Mouse (Mus musculus): Measurements from ENCODE around the gene Shroom2. TPM values are rescaled to one million over a fixed set of nuclear protein-coding genes. Genes with fewer than 3 reads are reported as not detected.
A peak's percentile ranks its signal among the peaks of the same experiment; 100 is the strongest.

Shroom2 gene
- polyA plus RNA-seq, 1 experiment from 2014 or later = 6.3 TPM

- no peak for ATAC-seq (ENCODE audit: low FRiP score, low read depth)
- Histone ChIP-seq H3K4me3 (no peak overlapping the region), H3K27me3 (peaks cover 5% of the 10 kb centered on the region; the same call in 1 of the 2 replicates), H3K9me3 (no peaks in the 10 kb centered on the region), H3K36me3 (no peaks in the 10 kb centered on the region), H3K4me1 (no peaks in the 10 kb centered on the region), H3K9ac (no peak overlapping the region), H3K27ac (no peak overlapping the region), H3K4me2 (replicated peaks) (no peak overlapping the region)
- 93% methylated on average over 12 of the region's 12 CpGs for WGBS
These were observed 133.9 kb downstream of the Shroom2 start for GRCm38 (mm10) chrX:152635397-152635796.

- peaks cover 18% of the 10 kb centered on the region; the same call in 1 of the 2 replicates for H3K27me3 ChIP-seq
- H3K4me1 ChIP-seq = no peaks in the 10 kb centered on the region
- no peak overlapping the region for H3K4me3 ChIP-seq
- WGBS = 92% methylated on average over 2 of the region's 2 CpGs
- no peaks in the 10 kb centered on the region for H3K36me3 ChIP-seq
- H3K9ac ChIP-seq = no peak overlapping the region
- H3K27ac ChIP-seq = no peak overlapping the region
- H3K9me3 ChIP-seq = no peaks in the 10 kb centered on the region
- ATAC-seq (ENCODE audit: low FRiP score, low read depth) = no peak
- H3K4me2 ChIP-seq (replicated peaks) = no peak overlapping the region
These were observed 147.9 kb downstream of the Shroom2 start for GRCm38 (mm10) chrX:152621407-152621806.

- H3K27ac ChIP-seq = no peak overlapping the region
- no peaks in the 10 kb centered on the region for H3K36me3 ChIP-seq
- H3K4me2 ChIP-seq (replicated peaks) = no peak overlapping the region
- no peak overlapping the region for H3K9ac ChIP-seq
- no peak overlapping the region for H3K4me3 ChIP-seq
- no peaks in the 10 kb centered on the region for H3K4me1 ChIP-seq
- peaks cover 18% of the 10 kb centered on the region; the same call in 1 of the 2 replicates for H3K27me3 ChIP-seq
- no peak for ATAC-seq (ENCODE audit: low FRiP score, low read depth)
- H3K9me3 ChIP-seq = no peaks in the 10 kb centered on the region
These were observed 148.3 kb downstream of the Shroom2 start for GRCm38 (mm10) chrX:152620917-152621316.

- Histone ChIP-seq H3K9me3 (no peaks in the 10 kb centered on the region), H3K4me3 (no peak overlapping the region), H3K36me3 (no peaks in the 10 kb centered on the region), H3K27me3 (peaks cover 12% of the 10 kb centered on the region; the same call in 1 of the 2 replicates), H3K4me1 (no peaks in the 10 kb centered on the region), H3K4me2 (replicated peaks) (no peak overlapping the region), H3K9ac (no peak overlapping the region), H3K27ac (no peak overlapping the region)
- 60% methylated on average over 1 of the region's 1 CpGs for WGBS
- peak; percentile 32 for ATAC-seq (ENCODE audit: low FRiP score, low read depth)
These were observed 150.8 kb downstream of the Shroom2 start for GRCm38 (mm10) chrX:152618464-152618863.

- ATAC-seq (ENCODE audit: low FRiP score, low read depth) = no peak
- no peak within 1 kb of the TSS for H3K9ac ChIP-seq
- no peak within 1 kb of the TSS for H3K4me3 ChIP-seq
- peaks cover 26% of the 10 kb centered on the region for H3K27me3 ChIP-seq
- 76% methylated on average over 2 of the region's 2 CpGs for WGBS
- H3K27ac ChIP-seq = no peak within 1 kb of the TSS
- H3K9me3 ChIP-seq = no peaks in the 10 kb centered on the region
- no peaks in the 10 kb centered on the region for H3K36me3 ChIP-seq
- no peaks in the 10 kb centered on the region for H3K4me1 ChIP-seq
- no peak within 1 kb of the TSS for H3K4me2 ChIP-seq (replicated peaks)
These were observed 206.2 kb downstream of the Shroom2 start, which contains the start of gene Cldn34a for GRCm38 (mm10) chrX:152563034-152563433. Gene Cldn34a (plus strand): TSS chrX:152563334.

Other genes with a start within 250 kb of the Shroom2 start
- not detected in 2 replicates for gene Cldn34a, start 206.1 kb downstream of the Shroom2 start, polyA plus RNA-seq (2015; fragmentation: Nextera tagmentation; extraction: Ambion mirVana)
- 0.14 and 0.23 TPM in 2 replicates for gene Gpr143, start 12.5 kb upstream of the Shroom2 start, polyA plus RNA-seq (2015; fragmentation: Nextera tagmentation; extraction: Ambion mirVana)
- gene Usp51, start 237.0 kb upstream of the Shroom2 start, polyA plus RNA-seq (2015; fragmentation: Nextera tagmentation; extraction: Ambion mirVana) = 1.9 and 2.2 TPM in 2 replicates

Measured in limb, embryonic 13.5 days (tissue).